Mouse (Mus musculus): ENCODE measurements around the gene Wls. TPM values are rescaled to one million over a fixed set of nuclear protein-coding genes. Genes with fewer than 3 reads are reported as not detected.

Wls gene
- polyA plus RNA-seq, 1 experiment, result 1.4 TPM

GRCm38 (mm10) chr3:159917328-159918090, 78.0 kb downstream of the Wls start:
- Histone ChIP-seq H3K4me1 (ENCODE audit: control insufficient read depth, insufficient read depth, low read length) (no peaks in the 10 kb centered on the region), H3K27ac (ENCODE audit: control insufficient read depth, insufficient read depth, low read depth, low read length) (no peak overlapping the region), H3K27me3 (ENCODE audit: control insufficient read depth, insufficient read depth, low read length) (no peaks in the 10 kb centered on the region), H3K36me3 (ENCODE audit: control insufficient read depth, insufficient read depth, low read length) (no peaks in the 10 kb centered on the region), H3K4me3 (ENCODE audit: control insufficient read depth, low read depth, low read length) (no peak overlapping the region)
- no peak for TF ChIP-seq POLR2A (IDR thresholded peaks at IDR 0.05; ENCODE audit: control insufficient read depth, low read depth, low read length)
- no peak for TF ChIP-seq CTCF (IDR thresholded peaks at IDR 0.05; ENCODE audit: control insufficient read depth, insufficient read depth, insufficient replicate concordance, low read depth, low read length)

Other genes with a start within 250 kb of the Wls start
- gene Rpe65, start 240.5 kb upstream of the Wls start, polyA plus RNA-seq (2012; rRNA removed), result not detected in 2 replicates

All from testis, adult 2 months (tissue).